Mouse (Mus musculus) hindbrain, embryonic 13.5 days (tissue): ENCODE results near the gene Ptprf. TPM values are rescaled to one million over a fixed set of nuclear protein-coding genes. Genes with fewer than 3 reads are reported as not detected.

ENCODE experiments used
- ATAC-seq: fragments of 200-750 bp; cut with Nextera tagmentation; 2 replicates; pipeline ENCODE4 v1.8.0; 2017; ENCODE audit warnings: moderate TSS enrichment; ENCODE audit not compliant: low FRiP score
- H3K27ac ChIP-seq: fragments of 300-500 bp; sonication (generic); 2 replicates; pipeline ENCODE4 v1.5.1; 2015; ENCODE audit warnings: inconsistent platforms, mild to moderate bottlenecking, moderate library complexity
- H3K27me3 ChIP-seq: fragments of 300-500 bp; sonication (generic); 2 replicates; pipeline ENCODE4 v1.6.1; 2015; ENCODE audit warnings: mild to moderate bottlenecking, inconsistent platforms
- H3K36me3 ChIP-seq: fragments of 300-500 bp; sonication (generic); 2 replicates; pipeline ENCODE4 v1.6.1; 2015; ENCODE audit warnings: mild to moderate bottlenecking, inconsistent platforms
- H3K4me1 ChIP-seq: fragments of 300-500 bp; sonication (generic); replicated peaks from 2 replicates; pipeline ENCODE4 v1.6.1; 2015; ENCODE audit warnings: inconsistent platforms
- H3K4me2 ChIP-seq: fragments of 300-500 bp; sonication (generic); 2 replicates; pipeline ENCODE4 v1.6.1; 2015; ENCODE audit warnings: inconsistent platforms, mild to moderate bottlenecking, moderate library complexity
- H3K4me3 ChIP-seq: fragments of 300-500 bp; sonication (generic); 2 replicates; pipeline ENCODE4 v1.5.1; 2015; ENCODE audit warnings: mild to moderate bottlenecking, inconsistent platforms
- H3K9ac ChIP-seq: fragments of 300-500 bp; sonication (generic); 2 replicates; pipeline ENCODE4 v1.6.1; 2015; ENCODE audit warnings: mild to moderate bottlenecking, inconsistent platforms
- H3K9me3 ChIP-seq: fragments of 300-500 bp; sonication (generic); 2 replicates; pipeline ENCODE4 v1.6.1; 2016; ENCODE audit warnings: inconsistent platforms
- WGBS: fragments of 180-500 bp; shearing (Covaris S2); methylation state at CpG from one replicate; pipeline ENCODE4 v1.1.7; 2015; 5-methylcytosine and 5-hydroxymethylcytosine counted together
- polyA plus RNA-seq: library from polyadenylated mRNA; unstranded; fragments of >200 nt; fragmentation: Nextera tagmentation; extraction: Ambion mirVana; gene quantifications from 2 replicates; pipeline ENCODE4 v1.2.1, GENCODE M21; 2015

Gene Ptprf
- polyA plus RNA-seq, 1 experiment from 2014 or later, result 79.7 TPM

DNA sequence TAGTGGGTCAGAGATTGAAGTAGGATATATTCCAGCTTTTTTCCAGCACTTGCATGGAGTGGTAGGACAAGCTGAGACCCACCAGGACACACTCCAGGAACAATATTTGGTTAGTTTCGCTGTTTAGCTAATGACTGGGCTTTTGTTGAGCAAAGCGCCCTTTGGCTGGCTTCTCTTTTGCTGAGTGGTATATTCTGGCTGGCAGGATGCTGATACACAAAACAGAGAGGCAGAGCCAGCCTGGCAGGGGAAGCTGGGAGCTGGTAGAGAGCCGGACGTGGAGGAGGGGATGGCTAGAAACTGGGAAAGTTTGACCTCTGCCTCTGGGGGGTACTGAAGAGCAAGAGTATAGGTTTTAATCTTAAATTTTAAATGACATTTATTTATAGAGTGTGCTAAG lies 13.8 kb upstream of the Ptprf start:
- Histone ChIP-seq H3K27ac (no peak overlapping the region), H3K9me3 (no peaks in the 10 kb centered on the region), H3K36me3 (no peaks in the 10 kb centered on the region), H3K27me3 (no peaks in the 10 kb centered on the region), H3K9ac (no peak overlapping the region), H3K4me3 (no peak overlapping the region), H3K4me2 (no peak overlapping the region), H3K4me1 (no peaks in the 10 kb centered on the region)
- WGBS, result 47% methylated on average over 4 of the region's 4 CpGs
- ATAC-seq, result no peak

DNA sequence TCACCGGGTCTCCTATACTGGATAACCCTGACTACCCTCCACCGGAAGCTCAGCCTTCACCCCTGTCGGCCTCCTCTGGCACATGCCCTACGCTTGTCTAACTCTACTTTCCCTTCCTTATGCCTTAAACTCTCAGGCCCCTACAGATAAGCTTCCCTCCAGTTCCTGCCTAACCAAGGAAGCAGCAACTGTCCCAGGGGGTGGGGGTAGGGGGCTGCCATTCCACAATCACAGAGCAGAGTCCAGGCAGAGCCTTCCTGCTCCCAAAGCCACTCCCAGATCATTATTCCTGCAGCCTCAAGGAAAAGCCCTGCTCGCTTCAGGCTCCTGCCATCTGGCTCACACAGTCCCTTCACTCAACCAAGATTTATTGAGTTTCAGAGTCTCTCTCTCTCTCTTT lies 6.6 kb upstream of the Ptprf start:
- Histone ChIP-seq H3K4me3 (no peak overlapping the region), H3K36me3 (no peaks in the 10 kb centered on the region), H3K27ac (0 out of 2 replicates have a peak overlapping the region, but pooled peaks have one; percentile 30), H3K9me3 (no peaks in the 10 kb centered on the region), H3K27me3 (no peaks in the 10 kb centered on the region; the same call in 1 of the 2 replicates), H3K4me2 (no peak overlapping the region), H3K4me1 (peaks cover 33% of the 10 kb centered on the region), H3K9ac (no peak overlapping the region)
- 12% methylated on average over 5 of the region's 5 CpGs for WGBS
- ATAC-seq, result no peak

DNA sequence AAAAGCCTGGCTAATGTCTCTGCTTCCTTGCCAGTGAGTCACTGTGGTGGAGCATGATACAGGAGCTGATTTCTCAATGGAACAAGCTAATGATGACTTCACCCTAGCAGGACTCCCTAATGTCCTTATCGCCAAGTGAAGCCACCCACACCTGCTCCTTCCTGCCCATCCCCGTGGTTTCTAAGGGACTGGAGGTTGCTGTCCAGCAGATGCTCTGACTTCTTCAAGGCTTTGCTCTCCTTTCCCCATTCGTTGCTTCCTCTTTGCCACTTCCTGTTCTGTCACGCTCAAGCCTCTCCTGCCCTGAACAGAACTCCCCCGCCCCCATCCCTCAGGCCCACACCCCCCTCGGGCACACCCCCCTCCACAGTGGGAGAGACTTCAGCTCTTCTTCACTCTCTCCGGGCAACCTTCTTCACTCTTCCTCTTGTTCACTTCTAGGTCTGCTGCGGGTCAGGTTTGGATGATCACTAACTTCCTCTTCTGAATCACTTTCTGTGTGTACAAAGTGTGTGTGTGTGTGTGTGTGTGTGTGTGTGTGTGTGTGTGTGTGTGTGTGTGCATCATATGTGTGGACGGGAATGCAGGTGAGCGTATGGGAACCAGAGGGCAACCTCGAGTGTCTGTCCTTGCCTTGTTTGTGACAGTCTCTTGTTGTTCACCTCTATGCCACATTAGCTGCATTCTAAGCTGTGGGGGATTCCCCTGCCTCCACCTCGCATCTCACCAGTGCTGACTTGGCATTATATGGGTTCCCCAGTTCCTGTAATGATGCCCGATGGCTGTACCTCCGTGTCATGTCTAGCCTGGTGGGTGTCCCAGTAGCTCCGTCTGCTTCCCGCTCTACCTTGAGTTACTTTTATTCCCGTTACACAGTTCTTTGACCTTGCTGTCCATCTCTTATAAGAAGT lies 4.7 kb upstream of the Ptprf start:
- Histone ChIP-seq H3K9me3 (no peaks in the 10 kb centered on the region), H3K9ac (no peak overlapping the region), H3K36me3 (no peaks in the 10 kb centered on the region), H3K4me1 (peaks cover 39% of the 10 kb centered on the region), H3K4me2 (no peak overlapping the region), H3K27ac (no peak overlapping the region), H3K4me3 (no peak overlapping the region), H3K27me3 (no peaks in the 10 kb centered on the region; the same call in 1 of the 2 replicates)
- WGBS, result 59% methylated on average over 17 of the region's 17 CpGs
- ATAC-seq, result no peak

DNA sequence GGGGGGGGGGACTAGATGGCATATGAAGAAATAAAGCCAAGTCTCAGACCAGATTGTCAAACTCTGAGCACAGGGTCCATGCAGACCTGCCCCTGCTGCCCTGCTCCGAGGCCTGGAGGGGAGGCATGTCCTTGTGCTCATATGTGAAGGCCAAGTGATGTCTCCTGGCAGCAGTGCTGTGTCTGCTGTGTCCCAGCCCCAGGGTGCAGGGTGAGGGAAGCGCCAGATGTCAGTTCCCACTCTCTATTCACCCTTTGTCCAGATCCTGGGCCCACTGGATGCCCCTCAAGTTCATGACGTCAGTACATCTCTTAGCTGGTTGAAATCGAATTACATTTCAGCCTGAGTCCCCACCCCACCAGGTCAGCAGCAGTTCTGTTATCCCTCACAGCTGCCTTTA lies 3.6 kb upstream of the Ptprf start:
- Histone ChIP-seq H3K4me3 (no peak overlapping the region), H3K9me3 (no peaks in the 10 kb centered on the region), H3K4me2 (no peak overlapping the region), H3K27me3 (no peaks in the 10 kb centered on the region; the same call in 1 of the 2 replicates), H3K36me3 (no peaks in the 10 kb centered on the region), H3K4me1 (peaks cover 45% of the 10 kb centered on the region), H3K9ac (no peak overlapping the region; the same call in 1 of the 2 replicates), H3K27ac (no peak overlapping the region)
- WGBS, result 46% methylated on average over 4 of the region's 4 CpGs
- no peak for ATAC-seq

DNA sequence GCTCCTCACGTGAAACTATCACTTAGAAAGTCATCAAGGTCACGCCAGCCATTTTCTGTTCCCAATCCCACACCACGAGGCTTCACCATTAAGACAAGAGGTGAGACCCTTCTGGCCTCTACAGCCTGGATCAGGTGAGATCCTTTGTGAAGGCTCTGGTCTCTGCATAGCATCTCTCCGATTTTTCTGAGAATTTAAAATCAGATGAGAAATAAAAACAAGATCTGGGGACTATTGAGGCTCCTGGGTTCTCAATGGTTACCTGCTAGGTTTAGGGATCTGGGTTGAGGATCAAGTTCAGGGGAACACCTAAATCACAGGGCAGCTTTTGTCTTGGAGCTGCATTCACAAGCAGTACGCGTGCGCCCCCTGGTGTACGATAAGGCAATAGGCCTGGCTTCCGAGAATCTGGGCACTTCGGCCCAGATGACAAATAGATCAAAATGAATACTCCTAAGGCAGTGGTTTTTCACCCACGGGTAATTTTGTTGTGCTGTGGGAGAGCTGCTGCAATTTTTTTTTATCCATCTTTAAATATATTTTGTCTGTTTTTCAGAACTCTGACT lies 1.6 kb upstream of the Ptprf start:
- peaks cover 56% of the 10 kb centered on the region for H3K4me1 ChIP-seq
- no peaks in the 10 kb centered on the region; the same call in 1 of the 2 replicates for H3K27me3 ChIP-seq
- 10% methylated on average over 11 of the region's 11 CpGs for WGBS
- H3K9ac ChIP-seq, result no peak overlapping the region
- no peak overlapping the region for H3K4me3 ChIP-seq
- H3K36me3 ChIP-seq, result no peaks in the 10 kb centered on the region
- no peak overlapping the region for H3K4me2 ChIP-seq
- H3K27ac ChIP-seq, result no peak overlapping the region
- H3K9me3 ChIP-seq, result no peaks in the 10 kb centered on the region
- no peak for ATAC-seq

DNA sequence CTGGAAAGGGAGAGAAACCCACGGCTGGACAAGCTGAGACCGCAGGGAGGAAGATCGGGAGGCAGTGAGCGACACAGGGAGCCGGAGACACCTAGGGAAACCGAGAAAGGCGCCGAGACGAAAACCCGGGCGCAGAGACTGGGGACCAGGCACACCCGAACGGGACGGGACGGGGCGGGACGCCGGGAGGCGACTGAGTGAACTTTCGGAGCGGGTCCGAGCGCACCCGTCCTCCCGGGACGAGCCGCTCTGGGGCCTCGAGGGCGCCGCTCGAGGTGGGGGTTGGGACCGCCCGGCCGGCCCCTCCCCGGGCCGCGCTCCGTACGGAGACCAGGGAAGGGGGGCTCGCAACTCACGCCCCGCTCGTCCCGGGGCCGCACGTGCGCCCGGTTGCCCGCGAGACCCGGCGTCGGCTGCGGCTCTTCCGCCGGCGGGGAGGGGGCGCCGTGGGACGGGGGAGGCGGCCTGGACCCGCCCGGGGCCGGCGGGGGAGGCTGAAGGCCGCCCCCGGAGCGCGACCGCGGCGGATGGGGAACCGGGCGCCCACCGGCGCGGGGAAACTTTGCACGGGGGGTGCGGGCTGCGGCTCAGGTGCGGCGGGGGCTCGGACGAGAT lies 682 bp downstream of the Ptprf start:
- Histone ChIP-seq H3K4me3 (peak overlapping the region; percentile 88), H3K9me3 (no peaks in the 10 kb centered on the region), H3K36me3 (peaks cover 16% of the 10 kb centered on the region), H3K27ac (peak overlapping the region; percentile 93), H3K27me3 (no peaks in the 10 kb centered on the region), H3K9ac (peak overlapping the region; percentile 98), H3K4me1 (peaks cover 64% of the 10 kb centered on the region), H3K4me2 (peak overlapping the region; percentile 95)
- peak; percentile 15; the same call in 1 of the 2 replicates for ATAC-seq
- WGBS, result under 1% methylated on average over 42 of the region's 84 CpGs

DNA sequence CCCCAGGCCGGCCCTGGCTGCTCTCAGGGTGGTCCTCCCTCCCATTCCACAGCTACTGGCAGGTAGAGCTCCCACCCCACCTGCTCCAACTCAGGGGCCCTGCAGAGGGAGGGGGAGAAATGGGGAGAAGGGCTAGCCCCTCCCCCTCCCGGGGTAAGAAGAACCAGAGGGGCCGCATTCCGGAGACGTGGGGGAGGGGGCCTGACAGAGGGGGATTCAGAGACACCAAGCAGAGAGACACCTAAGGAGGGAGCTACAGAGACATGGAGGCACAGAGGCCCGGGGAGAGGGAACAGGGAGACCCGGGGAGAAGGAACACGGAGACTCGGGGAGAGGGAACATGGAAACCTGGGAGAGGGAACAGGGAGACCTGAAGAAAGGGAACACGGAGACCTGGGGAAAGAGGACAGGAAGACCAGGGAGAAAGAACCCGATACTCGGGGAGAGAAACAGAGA lies 1.2 kb downstream of the Ptprf start:
- Histone ChIP-seq H3K4me3 (peak overlapping the region; percentile 88), H3K27ac (peak overlapping the region; percentile 93), H3K27me3 (no peaks in the 10 kb centered on the region), H3K9ac (peak overlapping the region; percentile 98), H3K9me3 (no peaks in the 10 kb centered on the region), H3K36me3 (peaks cover 17% of the 10 kb centered on the region), H3K4me2 (peak overlapping the region; percentile 95), H3K4me1 (peaks cover 64% of the 10 kb centered on the region)
- WGBS, result 0% methylated on average over 12 of the region's 12 CpGs
- ATAC-seq, result 0 out of 2 replicates have a peak, but pooled peaks have one; percentile 9

DNA sequence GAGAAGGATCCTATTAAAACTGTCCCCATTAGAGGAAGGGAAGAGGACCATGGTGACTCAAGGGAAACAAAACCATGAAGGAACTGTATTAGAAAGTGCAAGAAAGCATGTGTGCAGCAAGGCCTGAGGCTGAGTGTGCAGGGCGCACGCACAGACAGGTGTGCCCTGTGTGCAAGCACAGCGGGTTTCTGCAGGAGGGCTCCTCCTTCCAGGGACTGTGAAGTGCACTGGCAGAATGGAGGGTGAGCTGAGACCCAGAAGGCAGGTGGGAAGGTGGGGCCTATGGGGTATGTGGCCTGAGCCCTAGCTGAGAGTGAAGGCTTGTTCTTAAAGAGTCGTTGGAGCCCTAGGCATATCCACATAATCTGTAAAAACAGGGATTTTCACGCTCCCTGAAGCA lies 1.9 kb downstream of the Ptprf start:
- peaks cover 24% of the 10 kb centered on the region for H3K36me3 ChIP-seq

DNA sequence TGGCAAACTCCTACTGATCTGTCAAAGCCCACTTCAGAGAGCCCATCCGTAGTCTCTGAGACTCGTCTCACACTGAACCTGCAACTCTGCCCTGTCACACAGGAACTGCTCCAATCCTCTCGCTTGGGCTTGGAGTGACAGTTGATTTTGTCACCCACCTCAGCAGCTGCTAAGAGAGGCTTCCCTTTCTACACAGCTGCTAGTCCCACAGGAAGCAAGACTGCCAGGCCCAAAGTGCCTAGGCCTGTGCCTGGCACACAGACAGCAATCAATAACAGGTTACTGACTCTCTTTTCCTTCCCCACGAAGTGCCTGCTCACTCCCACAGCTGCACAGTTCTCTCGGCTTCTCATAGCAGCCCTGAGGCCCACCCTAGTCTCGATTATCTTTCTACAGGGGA lies 2.7 kb downstream of the Ptprf start:
- H3K27ac ChIP-seq, result no peak overlapping the region
- H3K9ac ChIP-seq, result no peak overlapping the region
- no peak for ATAC-seq
- H3K4me1 ChIP-seq, result peaks cover 59% of the 10 kb centered on the region
- WGBS, result 69% methylated on average over 6 of the region's 6 CpGs
- peak overlapping the region; percentile 88; the same call in 1 of the 2 replicates for H3K4me3 ChIP-seq
- H3K4me2 ChIP-seq, result peak overlapping the region; percentile 95
- H3K9me3 ChIP-seq, result no peaks in the 10 kb centered on the region
- H3K27me3 ChIP-seq, result no peaks in the 10 kb centered on the region
- H3K36me3 ChIP-seq, result peaks cover 32% of the 10 kb centered on the region

More for the DNA sequence above, 1.9 kb downstream of the Ptprf start:
- no peak for ATAC-seq
- peaks cover 59% of the 10 kb centered on the region for H3K4me1 ChIP-seq
- no peaks in the 10 kb centered on the region for H3K27me3 ChIP-seq
- peak overlapping the region; percentile 95 for H3K4me2 ChIP-seq
- 46% methylated on average over 5 of the region's 5 CpGs for WGBS
- H3K9me3 ChIP-seq, result no peaks in the 10 kb centered on the region
- H3K9ac ChIP-seq, result peak overlapping the region; percentile 98
- H3K4me3 ChIP-seq, result peak overlapping the region; percentile 88
- 0 out of 2 replicates have a peak overlapping the region, but pooled peaks have one; percentile 40 for H3K27ac ChIP-seq

DNA sequence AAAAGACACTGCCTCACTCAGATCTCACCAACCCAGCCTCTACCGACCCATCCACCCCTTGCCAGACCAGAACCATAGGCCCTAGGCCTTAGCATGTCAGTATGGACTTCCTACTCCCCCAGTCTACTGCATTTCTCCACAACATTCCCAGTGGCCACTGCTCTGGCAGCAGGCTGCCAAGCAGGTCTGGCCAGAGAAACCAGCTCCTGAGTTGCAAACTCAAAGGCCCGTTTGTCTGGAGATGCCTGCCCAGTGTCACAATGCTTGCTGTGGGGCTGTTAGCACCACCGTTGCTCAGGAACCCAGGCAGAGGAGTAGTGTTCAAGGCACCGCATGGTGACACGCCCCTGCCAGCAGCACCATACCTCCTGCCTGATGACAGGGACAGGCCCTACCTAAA lies 5.0 kb downstream of the Ptprf start:
- Histone ChIP-seq H3K9me3 (no peaks in the 10 kb centered on the region), H3K36me3 (peaks cover 45% of the 10 kb centered on the region), H3K27ac (0 out of 2 replicates have a peak overlapping the region, but pooled peaks have one; percentile 42), H3K4me3 (no peak overlapping the region), H3K4me2 (no peak overlapping the region), H3K27me3 (no peaks in the 10 kb centered on the region), H3K9ac (no peak overlapping the region), H3K4me1 (peaks cover 73% of the 10 kb centered on the region)
- WGBS, result 86% methylated on average over 5 of the region's 5 CpGs
- no peak for ATAC-seq

DNA sequence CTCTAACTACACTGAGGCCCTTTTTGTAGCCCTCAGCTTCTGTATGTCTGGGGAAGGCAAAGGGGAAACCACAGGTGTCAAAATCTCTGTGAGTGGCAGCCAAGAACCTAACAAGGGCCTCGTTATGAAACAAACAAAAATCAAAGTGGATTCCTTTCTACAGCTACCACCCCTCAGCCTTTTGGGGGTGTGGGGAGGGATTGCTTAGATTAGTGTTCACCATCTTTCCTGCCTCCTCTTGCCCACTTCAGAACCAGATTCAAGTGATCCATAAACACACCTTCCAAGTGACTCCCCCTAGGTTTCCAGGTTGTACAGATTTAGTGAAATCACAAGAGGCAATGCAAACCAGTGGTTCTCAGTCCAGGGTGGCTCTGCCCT lies 9.0 kb downstream of the Ptprf start:
- H3K27me3 ChIP-seq, result no peaks in the 10 kb centered on the region
- H3K4me2 ChIP-seq, result no peak overlapping the region
- no peak overlapping the region for H3K9ac ChIP-seq
- WGBS, result 67% methylated on average over 1 of the region's 1 CpGs
- ATAC-seq, result no peak
- no peak overlapping the region for H3K4me3 ChIP-seq
- H3K9me3 ChIP-seq, result no peaks in the 10 kb centered on the region
- peaks cover 44% of the 10 kb centered on the region for H3K36me3 ChIP-seq
- H3K27ac ChIP-seq, result no peak overlapping the region; the same call in 1 of the 2 replicates
- H3K4me1 ChIP-seq, result peaks cover 78% of the 10 kb centered on the region
